Mouse (Mus musculus) bone marrow macrophage, adult 2 months (primary cell): ENCODE measurements at regions not wholly inside any gene's neighbourhood (a gene's known extent, or its start where the extent isn't known, plus 50 kb on each side); places are given as distances from the start of the nearest gene placed in this dataset.

Source experiments
- CTCF ChIP-seq: IDR thresholded peaks from 2 replicates; pipeline ENCODE4 v1.5.1; 2012; ENCODE audit warnings: low read depth, mild to moderate bottlenecking, low read length, moderate library complexity
- POLR2A ChIP-seq: IDR thresholded peaks from 2 replicates; pipeline ENCODE4 v1.6.1; 2012; ENCODE audit warnings: mild to moderate bottlenecking, low read depth, low read length, borderline replicate concordance

GRCm38 (mm10) chr16:93181497-93181896 lies 355.5 kb upstream of the Runx1 start:
- TF ChIP-seq CTCF (no peak), POLR2A (no peak)
